Mouse (Mus musculus) kidney, postnatal 10 days (tissue): ENCODE results near the gene Slc25a12.
"Not testable (repeated sequence)": the region's sequence is repeated elsewhere in the genome, so short reads cannot be mapped to it uniquely, and the experiment has no call there.

Experiments
- DNase-seq: peaks from one replicate; pipeline ENCODE4 v3.0.0; 2021; ENCODE audit warnings: mixed read lengths

Gene Slc25a12

GRCm38 (mm10) chr2:71367125-71367880, at the start of gene Slc25a12:
Gene Slc25a12, minus strand, starts transcription at chr2:71367749.
- peak; percentile 84 for DNase-seq

GRCm38 (mm10) chr2:71405613-71406012, 38.1 kb upstream of the Slc25a12 start:
- no peak for DNase-seq

GRCm38 (mm10) chr2:71389864-71390263, 22.3 kb upstream of the Slc25a12 start:
- no peak for DNase-seq

GRCm38 (mm10) chr2:71388951-71389763, 21.6 kb upstream of the Slc25a12 start, which contains the start of gene Hat1:
Gene Hat1, plus strand, starts transcription at chr2:71388958.
- DNase-seq: peak; percentile 98

GRCm38 (mm10) chr2:71387766-71388165, 20.2 kb upstream of the Slc25a12 start:
- DNase-seq: peak; percentile 11

- DNase-seq: no peak
These were observed 16.3 kb upstream of the Slc25a12 start for GRCm38 (mm10) chr2:71383890-71384289.

GRCm38 (mm10) chr2:71381962-71382361, 14.4 kb upstream of the Slc25a12 start:
- no peak for DNase-seq

GRCm38 (mm10) chr2:71377426-71377825, 9.9 kb upstream of the Slc25a12 start:
- no peak for DNase-seq

GRCm38 (mm10) chr2:71376433-71376906, 8.9 kb upstream of the Slc25a12 start:
- DNase-seq: no peak

- no peak for DNase-seq
These were observed 7.0 kb upstream of the Slc25a12 start for GRCm38 (mm10) chr2:71374275-71375155.

- not testable (repeated sequence) for DNase-seq
These were observed 4.7 kb upstream of the Slc25a12 start for GRCm38 (mm10) chr2:71372261-71372660.

GRCm38 (mm10) chr2:71371790-71372189, 4.2 kb upstream of the Slc25a12 start:
- DNase-seq: no peak

GRCm38 (mm10) chr2:71368086-71368485, 537 bp upstream of the Slc25a12 start:
- DNase-seq: no peak

- no peak for DNase-seq
These were observed 878 bp downstream of the Slc25a12 start for GRCm38 (mm10) chr2:71366618-71367124.

- DNase-seq: no peak
These were observed 7.4 kb downstream of the Slc25a12 start for GRCm38 (mm10) chr2:71360192-71360591.

GRCm38 (mm10) chr2:71358347-71358746, 9.2 kb downstream of the Slc25a12 start:
- DNase-seq: no peak

- DNase-seq: no peak
These were observed 13.5 kb downstream of the Slc25a12 start for GRCm38 (mm10) chr2:71354055-71354425.

- peak; percentile 30 for DNase-seq
These were observed 14.1 kb downstream of the Slc25a12 start for GRCm38 (mm10) chr2:71353306-71354054.

- DNase-seq: no peak
These were observed 15.9 kb downstream of the Slc25a12 start for GRCm38 (mm10) chr2:71351727-71351987.

- no peak for DNase-seq
These were observed 16.4 kb downstream of the Slc25a12 start for GRCm38 (mm10) chr2:71350904-71351726.

GRCm38 (mm10) chr2:71350181-71350580, 17.4 kb downstream of the Slc25a12 start:
- no peak for DNase-seq
